Mouse (Mus musculus) heart, embryonic 13.5 days (tissue): ENCODE measurements around the gene Atp8b5. TPM values are rescaled to one million over a fixed set of nuclear protein-coding genes. Genes with fewer than 3 reads are reported as not detected.
A peak's percentile ranks its signal among the peaks of the same experiment; 100 is the strongest.

Experiments
- ATAC-seq: fragments of 200-750 bp; cut with Nextera tagmentation; 2 replicates; pipeline ENCODE4 v1.8.0; 2017; ENCODE audit warnings: moderate TSS enrichment; ENCODE audit not compliant: insufficient number of reproducible peaks, low FRiP score, low TSS enrichment; ENCODE audit errors: extremely low read depth
- H3K27ac ChIP-seq: fragments of 300-500 bp; sonication (generic); replicated peaks from 2 replicates; pipeline ENCODE4 v1.5.1; 2015; ENCODE audit warnings: moderate library complexity, mild to moderate bottlenecking, inconsistent platforms
- H3K27me3 ChIP-seq: fragments of 300-500 bp; sonication (generic); replicated peaks from 2 replicates; pipeline ENCODE4 v1.6.1; 2015; ENCODE audit warnings: mild to moderate bottlenecking, inconsistent platforms
- H3K36me3 ChIP-seq: fragments of 300-500 bp; sonication (generic); 2 replicates; pipeline ENCODE4 v1.6.1; 2015; ENCODE audit warnings: mild to moderate bottlenecking, inconsistent platforms
- H3K4me1 ChIP-seq: fragments of 300-500 bp; sonication (generic); 2 replicates; pipeline ENCODE4 v1.6.1; 2015; ENCODE audit warnings: inconsistent platforms
- H3K4me2 ChIP-seq: fragments of 300-500 bp; sonication (generic); 2 replicates; pipeline ENCODE4 v1.6.1; 2015; ENCODE audit warnings: inconsistent platforms, mild to moderate bottlenecking, moderate library complexity
- H3K4me3 ChIP-seq: fragments of 300-500 bp; sonication (generic); 2 replicates; pipeline ENCODE4 v1.5.1; 2015; ENCODE audit warnings: moderate library complexity, mild to moderate bottlenecking, inconsistent platforms
- H3K9ac ChIP-seq: fragments of 300-500 bp; sonication (generic); 2 replicates; pipeline ENCODE4 v1.6.1; 2015; ENCODE audit warnings: inconsistent platforms, mild to moderate bottlenecking, moderate library complexity
- H3K9me3 ChIP-seq: fragments of 300-500 bp; sonication (generic); 2 replicates; pipeline ENCODE4 v1.6.1; 2016; ENCODE audit warnings: inconsistent platforms
- WGBS: fragments of 180-500 bp; shearing (Covaris S2); methylation state at CpG from one replicate; pipeline ENCODE4 v1.1.7; 2015; ENCODE audit warnings: mixed read lengths; 5-methylcytosine and 5-hydroxymethylcytosine counted together
- polyA plus RNA-seq: library from polyadenylated mRNA; unstranded; fragments of >200 nt; fragmentation: Nextera tagmentation; extraction: Ambion mirVana; gene quantifications from 2 replicates; pipeline ENCODE4 v1.2.1, GENCODE M21; 2015

Gene Atp8b5
- polyA plus RNA-seq, 1 experiment from 2014 or later, result 0.08 TPM

GRCm38 (mm10) chr4:43383246-43384082, 116.5 kb downstream of the Atp8b5 start:
- H3K36me3 ChIP-seq, result peaks cover 4% of the 10 kb centered on the region; the same call in 1 of the 2 replicates
- no peaks in the 10 kb centered on the region for H3K9me3 ChIP-seq
- no peak for ATAC-seq
- peaks cover 23% of the 10 kb centered on the region for H3K4me1 ChIP-seq
- WGBS, result 63% methylated on average over 11 of the region's 11 CpGs
- H3K4me3 ChIP-seq, result peak overlapping the region; percentile 82
- H3K4me2 ChIP-seq, result peak overlapping the region; percentile 86
- peaks cover 5% of the 10 kb centered on the region for H3K27me3 ChIP-seq
- peak overlapping the region; percentile 65 for H3K9ac ChIP-seq
- H3K27ac ChIP-seq, result no peak overlapping the region

- no peak overlapping the region for H3K4me3 ChIP-seq
- peaks cover 4% of the 10 kb centered on the region; the same call in 1 of the 2 replicates for H3K36me3 ChIP-seq
- no peak overlapping the region for H3K27ac ChIP-seq
- H3K9ac ChIP-seq, result no peak overlapping the region
- ATAC-seq, result no peak
- H3K4me1 ChIP-seq, result peaks cover 26% of the 10 kb centered on the region
- WGBS, result 69% methylated on average over 5 of the region's 5 CpGs
- peaks cover 5% of the 10 kb centered on the region; the same call in 1 of the 2 replicates for H3K27me3 ChIP-seq
- no peaks in the 10 kb centered on the region for H3K9me3 ChIP-seq
- H3K4me2 ChIP-seq, result no peak overlapping the region
Observed at GRCm38 (mm10) chr4:43384083-43384460, 117.1 kb downstream of the Atp8b5 start.

GRCm38 (mm10) chr4:43384541-43384940, 117.6 kb downstream of the Atp8b5 start:
- no peaks in the 10 kb centered on the region for H3K9me3 ChIP-seq
- no peak overlapping the region for H3K4me3 ChIP-seq
- peaks cover 4% of the 10 kb centered on the region; the same call in 1 of the 2 replicates for H3K27me3 ChIP-seq
- ATAC-seq, result no peak
- no peak overlapping the region for H3K4me2 ChIP-seq
- no peak overlapping the region; the same call in 1 of the 2 replicates for H3K27ac ChIP-seq
- H3K36me3 ChIP-seq, result peaks cover 4% of the 10 kb centered on the region; the same call in 1 of the 2 replicates
- H3K9ac ChIP-seq, result no peak overlapping the region
- WGBS, result 81% methylated on average over 3 of the region's 3 CpGs
- peaks cover 30% of the 10 kb centered on the region for H3K4me1 ChIP-seq

GRCm38 (mm10) chr4:43386932-43387331, 120.0 kb downstream of the Atp8b5 start:
- H3K27me3 ChIP-seq, result no peaks in the 10 kb centered on the region
- H3K27ac ChIP-seq, result no peak overlapping the region
- no peak overlapping the region for H3K9ac ChIP-seq
- no peak overlapping the region for H3K4me2 ChIP-seq
- no peak for ATAC-seq
- no peaks in the 10 kb centered on the region for H3K9me3 ChIP-seq
- H3K4me1 ChIP-seq, result peaks cover 37% of the 10 kb centered on the region
- H3K4me3 ChIP-seq, result no peak overlapping the region
- peaks cover 4% of the 10 kb centered on the region; the same call in 1 of the 2 replicates for H3K36me3 ChIP-seq

DNA sequence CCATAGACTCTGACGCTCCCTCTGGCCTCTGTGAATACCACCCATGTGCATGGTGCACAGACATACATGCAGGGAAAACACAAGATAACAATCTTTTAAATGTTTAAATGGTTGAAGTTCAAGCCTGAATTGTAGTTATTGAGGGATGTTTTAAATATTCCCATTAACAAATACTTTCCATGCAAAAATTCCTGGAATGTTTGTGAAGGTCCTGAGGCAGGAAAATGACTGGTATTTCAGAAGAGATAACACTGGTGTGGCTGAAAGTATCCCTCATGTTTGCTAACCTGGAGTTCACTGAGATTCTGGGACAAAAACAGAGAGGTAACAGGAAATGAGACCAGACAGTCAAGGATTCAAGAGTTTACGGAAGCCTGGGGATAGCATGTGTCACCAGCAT, 122.4 kb downstream of the Atp8b5 start:
- WGBS, result 53% methylated on average over 2 of the region's 2 CpGs
- no peak overlapping the region for H3K9ac ChIP-seq
- H3K27me3 ChIP-seq, result no peaks in the 10 kb centered on the region
- H3K9me3 ChIP-seq, result no peaks in the 10 kb centered on the region
- ATAC-seq, result no peak
- H3K4me1 ChIP-seq, result peaks cover 28% of the 10 kb centered on the region
- no peak overlapping the region for H3K4me3 ChIP-seq
- H3K4me2 ChIP-seq, result no peak overlapping the region
- peak overlapping the region; percentile 46 for H3K27ac ChIP-seq
- H3K36me3 ChIP-seq, result peaks cover 4% of the 10 kb centered on the region; the same call in 1 of the 2 replicates

GRCm38 (mm10) chr4:43389845-43390440, 123.0 kb downstream of the Atp8b5 start:
- H3K27me3 ChIP-seq, result no peaks in the 10 kb centered on the region
- no peak for ATAC-seq
- H3K36me3 ChIP-seq, result no peaks in the 10 kb centered on the region
- H3K4me3 ChIP-seq, result no peak overlapping the region
- 49% methylated on average over 9 of the region's 9 CpGs for WGBS
- H3K9me3 ChIP-seq, result no peaks in the 10 kb centered on the region
- 0 out of 2 replicates have a peak overlapping the region, but pooled peaks have one; percentile 19 for H3K9ac ChIP-seq
- H3K27ac ChIP-seq, result peak overlapping the region; percentile 46
- H3K4me1 ChIP-seq, result peaks cover 34% of the 10 kb centered on the region
- H3K4me2 ChIP-seq, result no peak overlapping the region

GRCm38 (mm10) chr4:43391521-43392050, 124.6 kb downstream of the Atp8b5 start:
- no peaks in the 10 kb centered on the region for H3K9me3 ChIP-seq
- H3K27me3 ChIP-seq, result no peaks in the 10 kb centered on the region
- 74% methylated on average over 3 of the region's 3 CpGs for WGBS
- ATAC-seq, result no peak
- H3K36me3 ChIP-seq, result no peaks in the 10 kb centered on the region
- H3K27ac ChIP-seq, result no peak overlapping the region
- H3K9ac ChIP-seq, result no peak overlapping the region
- no peak overlapping the region for H3K4me2 ChIP-seq
- H3K4me1 ChIP-seq, result peaks cover 44% of the 10 kb centered on the region
- H3K4me3 ChIP-seq, result no peak overlapping the region

- Histone ChIP-seq H3K4me1 (peaks cover 55% of the 10 kb centered on the region), H3K4me3 (no peak overlapping the region)
- peak; percentile 49; the same call in 1 of the 2 replicates for ATAC-seq
Observed at GRCm38 (mm10) chr4:43394345-43394891, 127.5 kb downstream of the Atp8b5 start.

GRCm38 (mm10) chr4:43395147-43395546, 128.2 kb downstream of the Atp8b5 start:
- Histone ChIP-seq H3K4me2 (peak overlapping the region; percentile 56), H3K27me3 (no peaks in the 10 kb centered on the region), H3K4me3 (no peak overlapping the region), H3K27ac (peak overlapping the region; percentile 96), H3K36me3 (no peaks in the 10 kb centered on the region), H3K9me3 (no peaks in the 10 kb centered on the region), H3K9ac (peak overlapping the region; percentile 38), H3K4me1 (peaks cover 55% of the 10 kb centered on the region)
- 62% methylated on average over 5 of the region's 5 CpGs for WGBS
- ATAC-seq, result no peak

More at GRCm38 (mm10) chr4:43394345-43394891, 127.5 kb downstream of the Atp8b5 start:
- H3K36me3 ChIP-seq, result no peaks in the 10 kb centered on the region
- H3K9me3 ChIP-seq, result no peaks in the 10 kb centered on the region
- peak overlapping the region; percentile 38 for H3K9ac ChIP-seq
- peak overlapping the region; percentile 56 for H3K4me2 ChIP-seq
- 20% methylated on average over 15 of the region's 15 CpGs for WGBS
- H3K27ac ChIP-seq, result peak overlapping the region; percentile 96
- H3K27me3 ChIP-seq, result no peaks in the 10 kb centered on the region

DNA sequence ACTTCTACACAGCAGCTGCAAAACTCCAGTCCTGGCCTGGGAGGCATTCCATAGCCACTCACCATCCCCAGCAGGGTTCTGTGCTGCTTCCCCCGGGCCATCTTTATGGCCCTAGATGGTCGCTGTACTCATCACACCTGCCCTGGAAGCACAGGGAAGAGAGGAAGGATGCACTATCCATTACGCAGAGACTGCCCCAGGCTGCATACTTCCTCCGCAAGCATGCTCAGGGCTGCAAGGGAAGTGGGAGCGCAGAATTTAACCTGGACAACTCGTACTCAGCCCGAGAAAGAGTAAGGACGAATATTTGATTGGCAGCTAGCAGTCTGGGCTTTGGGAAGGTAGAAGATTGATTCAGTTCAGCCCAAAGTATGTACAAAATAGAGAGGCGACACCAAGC, 128.9 kb downstream of the Atp8b5 start:
- Histone ChIP-seq H3K27ac (peak overlapping the region; percentile 96; the same call in 1 of the 2 replicates), H3K27me3 (no peaks in the 10 kb centered on the region), H3K36me3 (no peaks in the 10 kb centered on the region), H3K4me1 (peaks cover 57% of the 10 kb centered on the region), H3K9me3 (no peaks in the 10 kb centered on the region), H3K4me3 (no peak overlapping the region), H3K4me2 (no peak overlapping the region), H3K9ac (no peak overlapping the region)
- WGBS, result 74% methylated on average over 9 of the region's 9 CpGs
- no peak for ATAC-seq

- WGBS, result 79% methylated on average over 5 of the region's 5 CpGs
- H3K36me3 ChIP-seq, result no peaks in the 10 kb centered on the region
- H3K4me1 ChIP-seq, result peaks cover 59% of the 10 kb centered on the region
- no peak overlapping the region for H3K4me2 ChIP-seq
- no peak overlapping the region for H3K9ac ChIP-seq
- H3K27me3 ChIP-seq, result no peaks in the 10 kb centered on the region
- no peak overlapping the region for H3K4me3 ChIP-seq
- peak overlapping the region; percentile 20; the same call in 1 of the 2 replicates for H3K27ac ChIP-seq
- no peaks in the 10 kb centered on the region for H3K9me3 ChIP-seq
- no peak for ATAC-seq
Observed at GRCm38 (mm10) chr4:43396381-43396780, 129.4 kb downstream of the Atp8b5 start.
